Mouse (Mus musculus) spleen, adult 2 months (tissue): Measurements from ENCODE around the gene Clip1. TPM values are rescaled to one million over a fixed set of nuclear protein-coding genes. Genes with fewer than 3 reads are reported as not detected.

ENCODE experiments used
- DNase-seq, 2 experiments: peaks; one replicate each; pipeline versions ENCODE4 v3.0.0 to v3.0.0-alpha.2; 2012 to 2021; ENCODE audit warnings: low spot score in 2 of 2, low read depth in 1 of 2
- H3K27ac ChIP-seq: fragments of 200-500 bp; 2 replicates; pipeline ENCODE4 v1.5.1; 2012; ENCODE audit warnings: low read length, inconsistent platforms; ENCODE audit not compliant: insufficient read depth
- H3K27me3 ChIP-seq: fragments of 200-500 bp; 2 replicates; pipeline ENCODE4 v1.6.1; 2012; ENCODE audit warnings: mild to moderate bottlenecking, moderate library complexity, low read length, inconsistent platforms; ENCODE audit not compliant: control insufficient read depth, insufficient read depth
- H3K36me3 ChIP-seq: fragments of 200-500 bp; 2 replicates; pipeline ENCODE4 v1.6.1; 2012; ENCODE audit warnings: mild to moderate bottlenecking, low read length, inconsistent platforms; ENCODE audit not compliant: control insufficient read depth, insufficient read depth
- H3K4me1 ChIP-seq: fragments of 200-500 bp; 2 replicates; pipeline ENCODE4 v1.6.1; 2011; ENCODE audit warnings: inconsistent platforms; ENCODE audit not compliant: control insufficient read depth, insufficient read depth, insufficient read length
- H3K4me3 ChIP-seq: fragments of 200-500 bp; 2 replicates; pipeline ENCODE4 v1.5.1; 2011; ENCODE audit warnings: mild to moderate bottlenecking, inconsistent platforms; ENCODE audit not compliant: insufficient read depth, insufficient read length; ENCODE audit errors: extremely low read depth
- CTCF ChIP-seq: fragments of 200-500 bp; IDR thresholded peaks from 2 replicates; pipeline ENCODE4 v1.5.1; 2011; ENCODE audit warnings: mild to moderate bottlenecking, inconsistent platforms; ENCODE audit not compliant: insufficient read depth, insufficient read length, insufficient replicate concordance; ENCODE audit errors: extremely low read depth
- POLR2A ChIP-seq: fragments of 200-500 bp; IDR thresholded peaks from 2 replicates; pipeline ENCODE4 v1.6.1; 2011; ENCODE audit warnings: low read depth, low read length, inconsistent platforms
- WGBS: fragments of 180-500 bp; shearing (Covaris S2); methylation state at CpG from one replicate; pipeline ENCODE4 v1.1.7; 2018; 5-methylcytosine and 5-hydroxymethylcytosine counted together
- polyA plus RNA-seq: library from polyadenylated mRNA; depleted of rRNA; stranded (reverse); fragments of >200 nt; gene quantifications from 2 replicates; pipeline ENCODE4 v1.2.3, GENCODE M21; 2012

Clip1 gene
- polyA plus RNA-seq, 1 experiment, result 11.4 TPM

DNA sequence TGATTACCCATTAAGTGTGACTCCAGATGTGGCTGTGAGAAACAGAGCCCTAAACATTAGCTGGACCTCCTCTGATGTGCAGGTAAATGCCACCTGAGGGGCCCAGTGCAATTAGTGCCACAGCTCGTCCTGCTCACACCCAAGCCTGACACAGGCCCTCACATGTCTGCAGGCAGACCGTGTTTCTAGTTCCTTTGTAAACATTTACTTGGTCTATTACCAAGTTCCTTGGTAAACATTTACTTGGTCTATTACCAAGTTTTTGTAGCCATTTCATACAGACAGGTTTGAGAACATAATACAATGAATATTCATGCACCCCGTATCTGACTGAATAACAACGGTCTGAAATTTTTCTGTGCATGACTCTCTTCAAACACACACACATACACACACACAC, 25.2 kb upstream of the Clip1 start:
- H3K4me3 ChIP-seq, result no peak overlapping the region
- H3K36me3 ChIP-seq, result peaks cover 49% of the 10 kb centered on the region
- no peaks in the 10 kb centered on the region for H3K27me3 ChIP-seq
- TF ChIP-seq CTCF (no peak), POLR2A (no peak)
- no peak for DNase-seq
- no peaks in the 10 kb centered on the region for H3K4me1 ChIP-seq
- no peak overlapping the region for H3K27ac ChIP-seq
- 97% methylated on average over 4 of the region's 4 CpGs for WGBS

DNA sequence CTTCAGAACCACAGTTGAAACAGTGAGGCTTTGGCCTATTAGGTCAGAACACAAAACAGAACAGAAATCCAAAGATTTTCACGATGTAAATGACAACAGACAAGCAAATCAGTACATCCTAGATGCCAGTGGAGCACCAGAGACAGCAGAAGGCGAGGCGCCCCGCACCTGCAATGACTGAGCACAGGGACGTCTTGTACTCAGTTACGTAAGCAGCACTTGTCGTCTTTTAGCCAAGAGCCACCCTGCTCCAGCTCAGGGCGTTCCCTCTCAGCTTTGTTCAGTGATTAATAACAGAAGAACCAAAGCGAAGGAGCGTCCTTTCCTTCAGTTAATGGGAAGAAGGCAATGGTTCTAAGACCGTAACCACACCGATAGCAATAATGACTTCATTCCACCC, 24.2 kb upstream of the Clip1 start:
- H3K27ac ChIP-seq, result no peak overlapping the region
- no peaks in the 10 kb centered on the region for H3K27me3 ChIP-seq
- peaks cover 49% of the 10 kb centered on the region for H3K36me3 ChIP-seq
- no peaks in the 10 kb centered on the region for H3K4me1 ChIP-seq
- no peak for TF ChIP-seq CTCF
- no peak for DNase-seq
- H3K4me3 ChIP-seq, result no peak overlapping the region
- WGBS, result 97% methylated on average over 12 of the region's 12 CpGs

DNA sequence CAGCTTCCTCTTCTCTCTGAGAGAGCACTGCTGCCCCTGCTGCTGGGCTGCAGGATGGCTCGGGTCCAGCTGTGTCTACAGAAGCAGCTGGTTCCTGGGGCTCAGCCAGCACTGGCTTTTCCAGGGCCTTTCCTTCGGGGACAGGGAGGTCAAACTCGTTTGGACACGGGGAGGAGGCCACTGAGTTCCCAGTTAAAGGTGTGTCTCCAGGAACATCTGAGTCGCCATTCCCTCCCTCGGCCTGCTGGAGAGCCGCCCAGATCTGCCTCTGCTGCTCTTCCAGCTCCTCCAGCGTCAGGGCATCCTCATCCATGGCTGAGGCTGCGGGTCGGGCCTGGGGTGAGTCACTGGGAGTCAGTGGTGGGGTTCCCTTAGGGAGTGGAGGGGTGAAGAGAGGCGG, 16.2 kb upstream of the Clip1 start:
- Histone ChIP-seq H3K27me3 (no peaks in the 10 kb centered on the region), H3K36me3 (peaks cover 36% of the 10 kb centered on the region), H3K4me3 (no peak overlapping the region), H3K27ac (no peak overlapping the region), H3K4me1 (no peaks in the 10 kb centered on the region)
- WGBS, result 78% methylated on average over 11 of the region's 11 CpGs
- DNase-seq, result no peak
- no peak for TF ChIP-seq CTCF

DNA sequence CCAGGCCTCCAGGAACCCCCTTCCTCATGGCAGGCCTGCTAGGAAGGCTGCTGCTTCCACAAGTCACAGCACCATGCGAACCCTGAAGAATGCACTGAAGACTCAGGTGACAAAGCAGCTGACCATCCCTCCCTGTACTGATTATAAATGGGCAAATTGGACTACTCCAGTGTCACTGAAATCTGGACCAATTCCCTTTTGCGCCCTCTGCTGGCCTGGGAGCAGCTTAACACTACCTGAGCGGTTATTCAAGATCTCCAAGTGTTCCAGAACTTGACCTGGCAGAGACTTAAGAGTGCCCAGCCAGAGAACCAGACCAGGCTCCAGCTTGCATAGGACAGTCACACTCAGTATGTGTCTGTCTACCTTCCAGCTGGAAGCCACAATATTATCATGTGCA, 14.8 kb upstream of the Clip1 start:
- DNase-seq, result peak; percentile 44 to 66
- peaks cover 28% of the 10 kb centered on the region for H3K36me3 ChIP-seq

DNA sequence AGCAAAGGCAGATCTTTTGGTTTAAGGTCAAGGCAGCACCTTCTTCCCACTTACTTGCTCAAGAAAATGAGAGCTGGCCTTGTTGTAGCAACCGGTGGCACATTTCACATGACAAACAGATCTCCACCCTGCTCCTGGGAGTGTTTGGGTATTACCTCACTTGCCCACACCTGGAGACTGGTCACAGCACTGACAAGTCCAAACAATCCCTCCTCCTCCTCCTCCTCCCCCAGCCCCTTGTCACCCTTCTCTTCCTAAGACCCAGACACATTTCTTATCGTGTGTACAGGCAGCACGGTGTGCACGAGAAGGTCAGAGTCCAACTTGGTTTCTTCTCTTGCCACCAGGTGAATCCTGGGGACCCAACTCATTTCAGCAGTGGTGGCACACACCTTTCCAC, 12.5 kb upstream of the Clip1 start:
- Histone ChIP-seq H3K36me3 (peaks cover 14% of the 10 kb centered on the region), H3K27me3 (no peaks in the 10 kb centered on the region), H3K4me1 (no peaks in the 10 kb centered on the region), H3K4me3 (no peak overlapping the region), H3K27ac (no peak overlapping the region)
- no peak for TF ChIP-seq POLR2A
- TF ChIP-seq CTCF, result no peak
- WGBS, result 87% methylated on average over 4 of the region's 4 CpGs
- DNase-seq, result no peak

More for the DNA sequence above, 14.8 kb upstream of the Clip1 start:
- 39% methylated on average over 3 of the region's 3 CpGs for WGBS
- no peaks in the 10 kb centered on the region for H3K27me3 ChIP-seq
- no peak overlapping the region for H3K4me3 ChIP-seq
- TF ChIP-seq CTCF, result peak; percentile 53; the same call in 1 of the 2 replicates
- no peak for TF ChIP-seq POLR2A
- H3K4me1 ChIP-seq, result no peaks in the 10 kb centered on the region
- H3K27ac ChIP-seq, result no peak overlapping the region

DNA sequence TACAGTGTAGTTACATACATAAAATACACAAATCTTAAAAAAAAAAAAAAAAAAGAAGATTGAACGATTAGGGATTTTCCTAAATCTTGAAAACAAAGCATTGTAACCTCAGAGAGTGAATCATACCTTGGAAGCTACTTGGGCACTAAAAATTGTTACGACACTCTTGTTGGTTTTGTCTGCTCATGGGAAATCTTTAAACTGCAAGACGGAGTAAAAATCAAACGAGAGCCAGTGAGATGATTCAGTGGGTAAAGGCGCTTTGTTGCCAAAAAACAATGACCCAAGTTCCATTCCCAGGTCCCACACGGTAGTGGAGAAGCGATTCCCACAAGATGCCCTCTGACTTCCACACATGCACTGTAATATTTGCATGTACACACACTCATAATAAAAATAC, 11.8 kb upstream of the Clip1 start:
- Histone ChIP-seq H3K36me3 (peaks cover 14% of the 10 kb centered on the region), H3K4me3 (no peak overlapping the region), H3K27ac (no peak overlapping the region), H3K4me1 (no peaks in the 10 kb centered on the region), H3K27me3 (no peaks in the 10 kb centered on the region)
- DNase-seq, result no peak
- TF ChIP-seq CTCF (no peak), POLR2A (no peak)
- 93% methylated on average over 7 of the region's 7 CpGs for WGBS

DNA sequence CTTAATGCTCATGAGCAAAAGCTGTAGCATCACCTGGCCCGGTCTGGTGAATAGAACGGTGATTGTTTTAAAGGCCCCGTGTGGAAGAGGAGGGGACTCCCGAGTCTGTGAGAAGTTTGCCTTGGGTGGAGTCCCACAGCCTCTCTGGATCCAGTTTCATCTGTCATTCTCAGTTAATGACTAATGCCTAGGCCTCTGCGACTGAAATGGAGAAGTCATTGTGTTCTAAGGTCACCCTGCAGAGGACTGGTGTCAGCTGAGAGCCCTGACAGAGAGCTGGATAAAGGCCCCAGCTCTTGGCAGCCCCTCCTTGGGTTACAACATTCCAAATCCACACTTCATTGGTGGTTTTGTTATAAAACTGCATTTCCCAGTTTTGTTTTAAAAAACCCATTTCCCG, 10.1 kb upstream of the Clip1 start:
- DNase-seq, result no peak
- TF ChIP-seq POLR2A (no peak), CTCF (no peak)
- Histone ChIP-seq H3K4me3 (no peak overlapping the region), H3K27me3 (no peaks in the 10 kb centered on the region), H3K27ac (no peak overlapping the region), H3K4me1 (no peaks in the 10 kb centered on the region), H3K36me3 (peaks cover 3% of the 10 kb centered on the region)
- WGBS, result 69% methylated on average over 6 of the region's 6 CpGs
